Mouse (Mus musculus): ENCODE results near the gene Zfp385a. TPM values are rescaled to one million over a fixed set of nuclear protein-coding genes. Genes with fewer than 3 reads are reported as not detected.
A peak's percentile ranks its signal among the peaks of the same experiment; 100 is the strongest.

Gene Zfp385a
- polyA plus RNA-seq, 1 experiment from 2014 or later: 3.6 TPM

- Histone ChIP-seq H3K9me3 (ENCODE audit: control insufficient read depth, low read length) (no peaks in the 10 kb centered on the region), H3K36me3 (ENCODE audit: control insufficient read depth, insufficient read depth, low read length) (no peaks in the 10 kb centered on the region), H3K4me2 (ENCODE audit: low read depth, low read length) (peak overlapping the region; percentile 91), H3K4me1 (ENCODE audit: control insufficient read depth, insufficient read depth, low read length) (peaks cover 26% of the 10 kb centered on the region; the same call in 1 of the 2 replicates), H3K9ac (ENCODE audit: low read depth, low read length) (peak overlapping the region; percentile 96), H3K4me3 (ENCODE audit: low read length) (peak overlapping the region; percentile 85), H3K27me3 (replicated peaks; ENCODE audit: control insufficient read depth, insufficient read depth, low read length) (no peaks in the 10 kb centered on the region), H3K27ac (ENCODE audit: low read length) (peak overlapping the region; percentile 94)
- 2% methylated on average over 51 of the region's 51 CpGs for WGBS
- peak; percentile 52 for ATAC-seq
These were observed 25.8 kb upstream of the Zfp385a start for GRCm38 (mm10) chr15:103365471-103366375.

- 49% methylated on average over 4 of the region's 4 CpGs for WGBS
- Histone ChIP-seq H3K4me1 (ENCODE audit: control insufficient read depth, insufficient read depth, low read length) (peaks cover 24% of the 10 kb centered on the region; the same call in 1 of the 2 replicates), H3K4me3 (ENCODE audit: low read length) (peak overlapping the region; percentile 85), H3K36me3 (ENCODE audit: control insufficient read depth, insufficient read depth, low read length) (no peaks in the 10 kb centered on the region), H3K9me3 (ENCODE audit: control insufficient read depth, low read length) (no peaks in the 10 kb centered on the region), H3K27ac (ENCODE audit: low read length) (peak overlapping the region; percentile 94), H3K9ac (ENCODE audit: low read depth, low read length) (peak overlapping the region; percentile 96), H3K4me2 (ENCODE audit: low read depth, low read length) (peak overlapping the region; percentile 91), H3K27me3 (replicated peaks; ENCODE audit: control insufficient read depth, insufficient read depth, low read length) (no peaks in the 10 kb centered on the region)
- no peak for ATAC-seq
These were observed 24.9 kb upstream of the Zfp385a start for GRCm38 (mm10) chr15:103364761-103365160.

GRCm38 (mm10) chr15:103363809-103364208, 23.9 kb upstream of the Zfp385a start:
- no peak for ATAC-seq
- 52% methylated on average over 1 of the region's 1 CpGs for WGBS
- Histone ChIP-seq H3K36me3 (ENCODE audit: control insufficient read depth, insufficient read depth, low read length) (no peaks in the 10 kb centered on the region), H3K9me3 (ENCODE audit: control insufficient read depth, low read length) (no peaks in the 10 kb centered on the region), H3K4me1 (ENCODE audit: control insufficient read depth, insufficient read depth, low read length) (peaks cover 28% of the 10 kb centered on the region), H3K4me3 (ENCODE audit: low read length) (no peak overlapping the region), H3K9ac (ENCODE audit: low read depth, low read length) (no peak overlapping the region), H3K4me2 (ENCODE audit: low read depth, low read length) (peak overlapping the region; percentile 91; the same call in 1 of the 2 replicates), H3K27me3 (replicated peaks; ENCODE audit: control insufficient read depth, insufficient read depth, low read length) (no peaks in the 10 kb centered on the region), H3K27ac (ENCODE audit: low read length) (no peak overlapping the region)

DNA sequence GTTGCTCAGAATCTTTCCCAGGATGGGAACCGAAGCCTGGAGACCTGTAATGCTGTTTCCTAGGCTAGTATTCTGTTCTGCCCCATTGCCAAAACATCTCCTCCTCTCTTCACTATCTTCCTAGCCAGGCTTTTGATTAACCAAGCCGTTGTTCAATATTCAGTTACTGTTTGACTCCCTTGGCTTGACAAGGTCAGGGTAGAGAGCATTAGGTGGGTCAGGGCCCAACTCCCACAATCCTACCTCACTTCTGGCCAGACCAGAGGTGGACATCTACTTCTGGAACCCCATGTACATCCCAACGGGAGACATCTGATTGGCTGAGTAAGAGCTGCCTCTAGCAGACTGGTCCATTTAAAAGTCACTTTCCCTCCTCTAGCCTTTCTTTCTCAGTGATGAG, 23.1 kb upstream of the Zfp385a start:
- Histone ChIP-seq H3K4me1 (ENCODE audit: control insufficient read depth, insufficient read depth, low read length) (peaks cover 33% of the 10 kb centered on the region), H3K4me3 (ENCODE audit: low read length) (no peak overlapping the region), H3K27ac (ENCODE audit: low read length) (no peak overlapping the region), H3K27me3 (replicated peaks; ENCODE audit: control insufficient read depth, insufficient read depth, low read length) (no peaks in the 10 kb centered on the region), H3K9me3 (ENCODE audit: control insufficient read depth, low read length) (no peaks in the 10 kb centered on the region), H3K36me3 (ENCODE audit: control insufficient read depth, insufficient read depth, low read length) (no peaks in the 10 kb centered on the region), H3K4me2 (ENCODE audit: low read depth, low read length) (no peak overlapping the region), H3K9ac (ENCODE audit: low read depth, low read length) (no peak overlapping the region)
- WGBS: 78% methylated on average over 3 of the region's 3 CpGs
- no peak for ATAC-seq

GRCm38 (mm10) chr15:103362333-103362732, 22.4 kb upstream of the Zfp385a start:
- Histone ChIP-seq H3K4me3 (ENCODE audit: low read length) (no peak overlapping the region), H3K36me3 (ENCODE audit: control insufficient read depth, insufficient read depth, low read length) (peaks cover under 1% of the 10 kb centered on the region; the same call in 1 of the 2 replicates), H3K9ac (ENCODE audit: low read depth, low read length) (no peak overlapping the region), H3K9me3 (ENCODE audit: control insufficient read depth, low read length) (no peaks in the 10 kb centered on the region), H3K4me1 (ENCODE audit: control insufficient read depth, insufficient read depth, low read length) (peaks cover 33% of the 10 kb centered on the region), H3K27me3 (replicated peaks; ENCODE audit: control insufficient read depth, insufficient read depth, low read length) (no peaks in the 10 kb centered on the region), H3K4me2 (ENCODE audit: low read depth, low read length) (no peak overlapping the region), H3K27ac (ENCODE audit: low read length) (no peak overlapping the region)
- WGBS: 78% methylated on average over 6 of the region's 7 CpGs
- no peak for ATAC-seq

DNA sequence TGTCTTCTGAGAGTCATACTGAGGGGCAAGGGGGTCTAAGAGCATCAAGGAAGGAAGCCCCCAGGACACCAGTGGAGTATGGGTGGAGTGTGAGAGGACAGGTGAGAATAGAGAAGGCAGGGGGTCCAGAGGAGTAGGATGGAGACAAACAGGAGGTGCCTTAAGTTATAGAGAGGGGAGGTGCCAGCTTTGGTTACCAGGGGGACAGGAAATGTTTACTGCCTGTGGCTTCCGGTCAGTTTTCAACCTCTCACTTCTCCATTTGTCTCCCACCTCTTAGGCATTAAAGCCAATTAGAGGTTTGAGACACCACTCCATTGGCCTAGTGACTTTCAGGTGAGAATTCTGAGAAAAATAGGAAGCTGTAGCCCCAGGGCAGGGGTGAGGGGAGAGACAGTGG, 21.4 kb upstream of the Zfp385a start:
- 72% methylated on average over 1 of the region's 1 CpGs for WGBS
- no peak for ATAC-seq
- Histone ChIP-seq H3K4me2 (ENCODE audit: low read depth, low read length) (no peak overlapping the region), H3K36me3 (ENCODE audit: control insufficient read depth, insufficient read depth, low read length) (peaks cover 5% of the 10 kb centered on the region; the same call in 1 of the 2 replicates), H3K9me3 (ENCODE audit: control insufficient read depth, low read length) (no peaks in the 10 kb centered on the region), H3K27me3 (replicated peaks; ENCODE audit: control insufficient read depth, insufficient read depth, low read length) (no peaks in the 10 kb centered on the region), H3K4me3 (ENCODE audit: low read length) (no peak overlapping the region), H3K27ac (ENCODE audit: low read length) (no peak overlapping the region; the same call in 1 of the 2 replicates), H3K9ac (ENCODE audit: low read depth, low read length) (no peak overlapping the region), H3K4me1 (ENCODE audit: control insufficient read depth, insufficient read depth, low read length) (peaks cover 29% of the 10 kb centered on the region)

DNA sequence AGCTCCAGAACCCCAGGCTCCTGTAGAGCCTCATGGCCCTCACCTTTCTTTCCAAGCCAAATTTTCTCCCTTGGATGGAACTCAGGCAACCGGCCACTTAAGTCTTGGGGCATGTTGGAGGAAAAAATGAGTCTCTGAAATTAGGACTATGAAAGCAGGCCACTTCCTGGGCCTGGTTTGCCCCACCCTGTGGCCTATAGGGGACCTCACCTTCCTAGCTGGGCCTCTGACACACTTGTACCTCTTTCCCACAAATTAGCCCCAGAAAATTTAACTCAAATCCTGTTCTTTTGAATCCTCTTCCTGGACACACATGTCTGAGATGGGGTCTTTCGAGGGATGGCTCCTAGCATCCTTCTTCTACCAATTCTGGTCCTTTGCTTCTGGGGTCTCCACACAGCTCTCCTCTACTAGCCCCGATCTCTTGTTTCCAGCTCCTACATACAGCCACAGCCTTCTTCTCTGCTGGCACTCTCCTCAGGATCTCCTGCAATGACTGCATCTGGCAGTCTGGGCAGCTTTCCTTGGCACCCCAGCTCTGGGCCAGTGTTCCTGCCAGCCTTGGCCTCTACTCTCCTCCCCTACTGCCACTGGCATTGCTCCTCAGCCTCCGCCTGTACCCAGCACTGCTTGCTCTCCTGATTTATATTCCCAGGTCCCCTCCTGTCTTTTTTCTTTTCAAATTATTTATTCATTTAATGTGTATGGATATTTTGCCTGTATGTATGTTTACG, 20.1 kb upstream of the Zfp385a start:
- Histone ChIP-seq H3K27ac (ENCODE audit: low read length) (no peak overlapping the region), H3K36me3 (ENCODE audit: control insufficient read depth, insufficient read depth, low read length) (peaks cover 8% of the 10 kb centered on the region; the same call in 1 of the 2 replicates), H3K9me3 (ENCODE audit: control insufficient read depth, low read length) (no peaks in the 10 kb centered on the region), H3K4me2 (ENCODE audit: low read depth, low read length) (no peak overlapping the region), H3K4me1 (ENCODE audit: control insufficient read depth, insufficient read depth, low read length) (peaks cover 29% of the 10 kb centered on the region), H3K4me3 (ENCODE audit: low read length) (no peak overlapping the region), H3K9ac (ENCODE audit: low read depth, low read length) (no peak overlapping the region), H3K27me3 (replicated peaks; ENCODE audit: control insufficient read depth, insufficient read depth, low read length) (no peaks in the 10 kb centered on the region)
- 88% methylated on average over 5 of the region's 5 CpGs for WGBS
- no peak for ATAC-seq

DNA sequence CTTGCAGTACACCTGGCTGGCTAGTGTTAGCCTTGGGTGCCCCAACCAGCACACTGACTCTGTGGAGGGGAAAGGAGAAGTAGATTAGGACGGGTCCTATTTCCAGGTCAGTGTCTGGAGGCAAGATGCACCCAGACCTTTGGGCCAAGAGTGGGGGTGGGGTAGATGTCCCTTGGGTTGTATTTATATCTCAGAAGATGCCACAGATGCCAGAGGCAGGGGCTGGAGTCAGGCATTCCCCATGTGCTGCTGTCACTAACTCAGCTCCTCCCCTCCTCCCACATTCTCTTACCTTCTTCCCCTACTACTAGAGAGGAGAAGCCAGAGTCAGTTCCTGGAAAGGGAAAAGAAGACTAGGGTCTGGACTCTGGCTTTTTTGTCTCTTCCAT, 19.2 kb upstream of the Zfp385a start:
- H3K4me3 ChIP-seq (ENCODE audit: low read length): no peak overlapping the region
- H3K9me3 ChIP-seq (ENCODE audit: control insufficient read depth, low read length): no peaks in the 10 kb centered on the region
- no peak overlapping the region for H3K9ac ChIP-seq (ENCODE audit: low read depth, low read length)
- 59% methylated on average over 1 of the region's 1 CpGs for WGBS
- H3K27ac ChIP-seq (ENCODE audit: low read length): no peak overlapping the region
- no peaks in the 10 kb centered on the region for H3K27me3 ChIP-seq (replicated peaks; ENCODE audit: control insufficient read depth, insufficient read depth, low read length)
- peaks cover 20% of the 10 kb centered on the region for H3K4me1 ChIP-seq (ENCODE audit: control insufficient read depth, insufficient read depth, low read length)
- H3K36me3 ChIP-seq (ENCODE audit: control insufficient read depth, insufficient read depth, low read length): peaks cover 8% of the 10 kb centered on the region; the same call in 1 of the 2 replicates
- 0 out of 2 replicates have a peak, but pooled peaks have one; percentile 14 for ATAC-seq
- H3K4me2 ChIP-seq (ENCODE audit: low read depth, low read length): no peak overlapping the region
